Mouse (Mus musculus) testis, postnatal 10 days (tissue): ENCODE data around the gene Gbp8.
"Not testable (repeated sequence)": the region's sequence is repeated elsewhere in the genome, so short reads cannot be mapped to it uniquely, and the experiment has no call there.

ENCODE experiments used
- DNase-seq: peaks from one replicate; pipeline ENCODE4 v3.0.0; 2021; ENCODE audit warnings: low spot score

The Gbp8 gene

GRCm38 (mm10) chr5:105055279-105055678 lies 84.1 kb downstream of the Gbp8 start:
- DNase-seq, result no peak

DNA sequence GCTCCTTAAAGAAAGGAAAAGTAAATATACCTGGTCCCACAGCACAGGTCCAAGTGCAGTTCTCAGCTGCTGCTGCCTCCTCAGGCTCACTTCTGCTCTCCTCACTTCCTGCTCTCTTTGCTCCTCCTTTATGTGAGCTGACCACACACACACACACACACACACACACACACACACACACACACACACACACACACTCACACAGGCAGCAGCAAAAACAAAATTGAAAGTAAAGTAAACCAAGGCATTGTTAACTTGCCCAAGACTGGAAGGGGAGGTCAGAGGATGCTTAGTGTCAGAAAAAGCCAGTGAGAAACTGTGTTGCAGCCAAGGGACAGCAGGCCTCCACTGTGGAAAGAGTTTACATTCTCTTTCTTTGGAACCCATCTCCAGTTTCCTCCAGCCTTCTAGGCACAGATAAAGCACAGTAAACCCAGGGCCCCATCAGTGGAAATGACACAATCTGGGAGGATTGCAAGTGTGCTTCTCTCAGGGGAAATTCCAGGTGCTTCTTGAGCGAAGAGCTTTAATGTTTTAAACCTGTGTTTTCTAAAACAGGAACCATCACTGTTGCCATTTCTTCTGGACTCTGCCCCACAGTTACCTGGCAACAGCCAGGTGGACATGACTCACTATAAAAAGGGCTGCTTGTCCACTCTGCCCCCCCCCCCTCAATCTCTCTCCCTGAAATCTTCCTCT lies 85.7 kb downstream of the Gbp8 start:
- DNase-seq, result not testable (repeated sequence)

DNA sequence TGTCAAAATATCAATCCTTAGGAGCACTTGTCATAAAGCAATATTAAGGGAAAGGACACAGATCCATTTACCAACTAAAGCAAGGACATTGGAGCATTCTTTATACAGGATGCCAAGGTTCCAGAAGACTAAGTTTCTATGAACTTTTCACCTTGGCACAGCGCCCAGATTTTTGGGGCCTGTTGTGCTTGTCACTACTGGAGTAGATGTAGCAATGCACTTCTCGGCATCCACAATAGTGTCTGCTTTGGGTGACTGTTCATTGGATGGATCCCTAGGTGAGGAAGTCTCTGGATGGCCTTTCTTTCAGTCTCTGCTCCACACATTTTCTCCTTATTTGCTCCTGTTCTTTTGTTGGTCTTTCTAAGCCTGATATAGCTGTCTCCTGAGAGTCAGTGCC lies 107.0 kb downstream of the Gbp8 start:
- DNase-seq, result peak; percentile 57

DNA sequence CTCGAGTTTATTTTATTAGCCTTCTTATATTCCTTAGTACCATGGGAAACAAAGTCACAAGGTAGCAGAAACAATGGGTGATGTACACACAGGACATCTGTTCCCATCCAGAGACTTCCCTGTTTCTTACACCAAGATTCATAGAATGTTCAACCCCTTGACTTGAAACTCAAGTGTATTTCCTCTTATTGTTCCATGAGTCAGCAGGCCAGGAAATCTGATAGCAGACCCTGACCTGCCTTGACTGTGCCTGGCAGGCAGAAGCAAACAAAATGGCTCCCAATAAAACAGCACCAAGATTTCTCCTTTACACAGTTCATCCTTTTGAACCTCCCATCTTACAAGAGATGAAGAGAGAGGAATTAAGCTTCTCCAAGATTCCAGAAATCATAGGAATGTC lies 126.8 kb downstream of the Gbp8 start:
- DNase-seq, result no peak

DNA sequence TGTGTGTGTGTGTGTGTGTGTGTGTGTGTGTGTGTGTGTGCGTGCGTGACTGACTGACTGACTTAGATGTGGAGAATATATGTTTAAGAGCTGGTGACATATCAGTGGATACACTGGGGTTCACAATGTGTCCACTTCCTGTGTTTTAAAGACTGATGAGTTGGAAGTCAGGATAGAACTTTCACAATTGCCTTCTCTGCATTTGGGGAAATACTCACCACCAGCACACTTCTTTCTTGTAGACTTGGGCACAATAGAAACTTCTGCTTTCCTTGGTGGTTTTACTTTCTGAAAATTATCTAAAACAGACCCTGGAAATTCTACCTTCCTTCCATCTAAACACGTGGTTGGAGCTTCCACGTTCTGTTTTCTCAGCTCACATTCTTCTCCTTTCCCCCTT lies 127.8 kb downstream of the Gbp8 start:
- DNase-seq, result no peak

DNA sequence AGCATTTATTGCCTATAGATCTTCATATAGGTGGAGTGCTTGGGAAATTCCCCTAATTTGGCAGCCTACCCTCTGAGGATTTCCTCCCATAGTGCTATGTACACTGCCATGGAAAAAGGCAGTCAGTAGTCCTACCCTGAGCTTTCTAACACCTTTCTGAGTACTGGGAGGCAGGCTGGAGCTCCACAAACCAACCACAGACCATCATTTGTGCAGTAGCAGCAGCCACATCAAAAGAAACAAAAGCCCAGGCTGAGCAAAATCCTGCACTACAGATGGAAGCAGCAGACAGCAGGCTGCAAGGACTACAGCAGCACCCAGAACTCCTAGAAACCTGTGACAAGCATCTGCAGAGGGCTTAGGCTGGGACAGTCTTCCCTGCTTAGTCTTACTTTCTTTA lies 129.0 kb downstream of the Gbp8 start:
- no peak for DNase-seq

- no peak for DNase-seq
Observed at GRCm38 (mm10) chr5:104989411-104989810, 149.9 kb downstream of the Gbp8 start.

DNA sequence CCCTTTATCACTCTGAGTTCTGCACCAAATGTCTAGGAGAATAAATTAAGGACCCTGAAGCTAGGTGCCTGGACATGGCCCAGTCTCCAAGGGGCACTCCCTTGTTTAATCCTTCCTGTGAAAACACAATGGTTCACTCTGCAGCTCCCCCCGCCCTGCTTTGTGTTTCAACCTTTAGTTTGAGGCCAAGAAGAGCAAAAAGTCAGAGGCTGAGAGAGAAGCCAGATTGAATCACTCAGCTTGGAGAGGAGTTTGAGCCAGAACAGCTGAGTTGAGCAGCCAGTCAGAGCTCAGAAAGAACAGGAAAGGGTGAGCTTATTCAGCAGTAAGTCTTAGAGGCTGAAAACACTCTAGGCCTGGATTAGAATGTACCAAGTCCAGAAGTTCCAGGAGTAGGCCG lies 151.3 kb downstream of the Gbp8 start:
- DNase-seq, result no peak

- DNase-seq, result no peak
Observed at GRCm38 (mm10) chr5:104986706-104987105, 152.6 kb downstream of the Gbp8 start.

GRCm38 (mm10) chr5:104982535-104982934 lies 156.8 kb downstream of the Gbp8 start, which contains the start of gene Abcg3:
TSS of gene Abcg3 (minus strand) at chr5:104982718.
- DNase-seq, result no peak

DNA sequence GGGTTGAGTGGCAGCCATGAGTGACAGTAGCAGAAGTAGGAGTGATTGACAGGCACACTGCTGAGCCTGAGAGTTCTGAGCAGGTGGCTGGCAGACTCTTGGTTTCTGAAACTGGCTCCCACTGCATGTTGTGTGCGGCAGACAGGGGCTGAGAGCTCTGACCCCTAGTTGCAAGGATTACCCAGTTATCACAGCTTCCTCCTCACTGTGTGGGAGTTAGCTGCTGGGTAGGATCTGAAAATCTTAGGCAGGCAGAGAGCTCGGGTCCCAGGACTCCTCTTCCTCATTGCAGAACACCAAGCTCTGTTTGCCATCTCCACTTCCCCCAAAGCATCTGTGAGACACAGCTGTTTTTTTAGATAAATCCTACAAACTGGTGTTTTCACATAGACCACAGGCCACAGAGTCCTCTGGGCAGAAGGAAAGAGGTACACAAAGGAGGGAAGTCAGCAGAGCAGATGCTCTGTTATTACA lies 160.3 kb downstream of the Gbp8 start:
- DNase-seq, result no peak
